Mouse (Mus musculus): ENCODE measurements around the gene Igfbp6.

The Igfbp6 gene

GRCm38 (mm10) chr15:102108651-102109525 is 35.3 kb upstream of the Igfbp6 start:
- DNase-seq: peak; percentile 83 to 87

GRCm38 (mm10) chr15:102110271-102110670 is 33.9 kb upstream of the Igfbp6 start:
- DNase-seq: peak in 1 of 2 experiments; percentile 37

- DNase-seq: peak in 1 of 2 experiments; percentile 49
Measured at GRCm38 (mm10) chr15:102110701-102111494, 33.3 kb upstream of the Igfbp6 start.

GRCm38 (mm10) chr15:102111495-102111829 is 32.7 kb upstream of the Igfbp6 start:
- peak in 1 of 2 experiments; percentile 62 for DNase-seq

GRCm38 (mm10) chr15:102112181-102112580 is 32.0 kb upstream of the Igfbp6 start:
- DNase-seq: no peak

- peak in 1 of 2 experiments; percentile 43 for DNase-seq
Measured at GRCm38 (mm10) chr15:102112827-102113226, 31.3 kb upstream of the Igfbp6 start.

GRCm38 (mm10) chr15:102113674-102114073 is 30.5 kb upstream of the Igfbp6 start:
- no peak for DNase-seq

- peak in 1 of 2 experiments; percentile 35 for DNase-seq
Measured at GRCm38 (mm10) chr15:102114651-102115260, 29.4 kb upstream of the Igfbp6 start.

GRCm38 (mm10) chr15:102115731-102116231 is 28.4 kb upstream of the Igfbp6 start:
- peak in 1 of 2 experiments; percentile 41 for DNase-seq

- DNase-seq: peak in 1 of 2 experiments; percentile 39
Measured at GRCm38 (mm10) chr15:102116753-102117415, 27.3 kb upstream of the Igfbp6 start.

- peak; percentile 72 to 83 for DNase-seq
Measured at GRCm38 (mm10) chr15:102117461-102118443, 26.4 kb upstream of the Igfbp6 start.

- peak in 1 of 2 experiments; percentile 41 for DNase-seq
Measured at GRCm38 (mm10) chr15:102118591-102118990, 25.6 kb upstream of the Igfbp6 start.

GRCm38 (mm10) chr15:102119121-102119830 is 24.9 kb upstream of the Igfbp6 start:
- DNase-seq: peak in 1 of 2 experiments; percentile 27

GRCm38 (mm10) chr15:102119831-102120170 is 24.4 kb upstream of the Igfbp6 start:
- no peak for DNase-seq

GRCm38 (mm10) chr15:102120530-102120929 is 23.6 kb upstream of the Igfbp6 start:
- DNase-seq: peak; percentile 15 to 71

GRCm38 (mm10) chr15:102126303-102126702 is 17.9 kb upstream of the Igfbp6 start:
- peak; percentile 86 to 90 for DNase-seq

GRCm38 (mm10) chr15:102133314-102133713 is 10.8 kb upstream of the Igfbp6 start:
- peak in 1 of 2 experiments; percentile 70 for DNase-seq

- DNase-seq: no peak
Measured at GRCm38 (mm10) chr15:102134709-102135108, 9.5 kb upstream of the Igfbp6 start.

GRCm38 (mm10) chr15:102135522-102136128 is 8.5 kb upstream of the Igfbp6 start:
- DNase-seq: no peak

Data from kidney, postnatal 25 days (tissue).